Mouse (Mus musculus): ENCODE measurements around the gene Sart3. TPM values are rescaled to one million over a fixed set of nuclear protein-coding genes. Genes with fewer than 3 reads are reported as not detected.

Sart3 gene
- total RNA-seq, 2 experiments from 2014 or later = 9.9 to 26.1 TPM

- ATAC-seq (ENCODE audit: poor library complexity, severe bottlenecking) = no peak
Measured at GRCm38 (mm10) chr5:113728691-113729090, 43.6 kb downstream of the Sart3 start.

DNA sequence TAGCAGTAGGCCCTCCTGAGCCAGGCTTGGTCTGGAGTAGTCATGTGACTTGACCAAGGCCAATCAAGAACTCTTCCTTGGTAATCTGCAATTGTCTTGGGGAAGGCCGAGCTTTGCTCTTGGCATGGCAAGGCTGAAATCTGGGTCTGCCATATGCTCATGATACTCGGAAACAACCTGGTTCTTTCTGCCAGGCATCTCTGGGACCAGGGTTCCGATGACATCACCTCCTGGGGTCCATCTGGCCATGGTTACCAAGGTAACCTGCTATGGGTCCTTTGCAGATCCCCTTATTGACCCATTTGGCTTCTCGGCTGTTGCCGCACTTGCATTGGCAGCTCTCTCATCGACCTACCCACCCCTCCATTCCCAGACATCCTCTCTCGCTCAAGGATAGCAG lies 44.3 kb downstream of the Sart3 start:
- no peak for ATAC-seq (ENCODE audit: poor library complexity, severe bottlenecking)

DNA sequence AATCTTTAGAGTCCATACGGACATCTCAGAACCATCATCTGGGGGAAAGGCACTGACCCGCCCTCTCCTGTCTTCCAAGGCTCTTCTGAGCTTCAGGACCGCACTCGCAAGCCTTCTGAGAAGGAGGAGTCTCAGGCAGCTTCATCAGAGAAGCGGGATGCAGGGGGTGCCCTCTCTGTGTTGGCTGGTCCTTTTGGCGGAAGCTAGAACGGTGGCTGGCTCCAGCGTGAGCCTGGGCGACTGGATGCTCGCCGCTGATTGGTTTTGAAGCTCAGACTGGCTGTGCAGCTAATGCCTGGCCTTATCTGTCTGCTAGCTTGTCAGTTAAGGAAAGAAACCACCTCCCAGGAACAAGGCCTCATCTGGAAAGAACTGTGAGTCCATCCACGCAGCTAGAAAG lies 45.1 kb downstream of the Sart3 start:
- no peak for ATAC-seq (ENCODE audit: poor library complexity, severe bottlenecking)

DNA sequence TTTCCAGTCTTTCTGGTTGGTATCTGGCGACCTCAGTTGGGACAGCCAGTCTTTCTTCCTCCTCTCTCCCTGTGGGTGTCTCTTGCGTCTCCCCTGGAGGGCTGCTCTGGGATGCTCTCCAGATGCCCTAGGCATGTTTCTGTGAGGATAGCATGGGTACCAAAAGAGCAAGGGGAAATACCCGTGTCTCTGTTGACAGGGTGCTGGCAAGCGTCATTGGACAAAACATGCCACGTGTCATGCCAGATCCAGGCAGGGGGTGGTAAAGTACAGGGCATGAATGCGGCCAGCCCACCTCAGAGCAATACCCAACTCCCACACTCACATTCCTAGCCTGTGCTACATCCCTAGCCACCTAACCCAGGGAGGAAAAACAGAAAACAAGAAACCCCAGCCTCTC lies 45.7 kb downstream of the Sart3 start:
- no peak for ATAC-seq (ENCODE audit: poor library complexity, severe bottlenecking)

DNA sequence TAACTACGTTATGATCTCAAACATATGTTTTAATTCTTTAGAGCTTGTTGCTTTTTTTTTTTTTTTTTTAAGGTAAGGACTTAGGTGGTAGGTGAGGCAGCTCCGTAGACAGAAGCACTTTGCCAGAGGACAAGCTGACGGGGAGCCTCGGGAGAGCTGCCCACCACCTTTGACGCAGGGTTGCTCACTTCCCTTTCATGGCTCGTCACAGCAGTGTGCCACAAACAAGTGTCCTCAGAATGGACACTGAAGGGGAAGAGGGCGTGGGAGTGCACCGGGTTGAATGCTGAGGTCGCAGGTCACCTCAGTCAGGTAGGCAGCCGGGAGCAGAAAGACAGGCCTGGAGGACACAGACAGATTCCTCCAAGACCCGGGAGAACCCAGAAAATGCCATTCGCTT lies 46.9 kb downstream of the Sart3 start:
- ATAC-seq (ENCODE audit: poor library complexity, severe bottlenecking) = no peak

GRCm38 (mm10) chr5:113724446-113724845 lies 47.9 kb downstream of the Sart3 start, which contains the start of gene 1700069L16Rik:
Gene 1700069L16Rik, minus strand, starts transcription at chr5:113724772.
- ATAC-seq (ENCODE audit: poor library complexity, severe bottlenecking) = peak; percentile 79

DNA sequence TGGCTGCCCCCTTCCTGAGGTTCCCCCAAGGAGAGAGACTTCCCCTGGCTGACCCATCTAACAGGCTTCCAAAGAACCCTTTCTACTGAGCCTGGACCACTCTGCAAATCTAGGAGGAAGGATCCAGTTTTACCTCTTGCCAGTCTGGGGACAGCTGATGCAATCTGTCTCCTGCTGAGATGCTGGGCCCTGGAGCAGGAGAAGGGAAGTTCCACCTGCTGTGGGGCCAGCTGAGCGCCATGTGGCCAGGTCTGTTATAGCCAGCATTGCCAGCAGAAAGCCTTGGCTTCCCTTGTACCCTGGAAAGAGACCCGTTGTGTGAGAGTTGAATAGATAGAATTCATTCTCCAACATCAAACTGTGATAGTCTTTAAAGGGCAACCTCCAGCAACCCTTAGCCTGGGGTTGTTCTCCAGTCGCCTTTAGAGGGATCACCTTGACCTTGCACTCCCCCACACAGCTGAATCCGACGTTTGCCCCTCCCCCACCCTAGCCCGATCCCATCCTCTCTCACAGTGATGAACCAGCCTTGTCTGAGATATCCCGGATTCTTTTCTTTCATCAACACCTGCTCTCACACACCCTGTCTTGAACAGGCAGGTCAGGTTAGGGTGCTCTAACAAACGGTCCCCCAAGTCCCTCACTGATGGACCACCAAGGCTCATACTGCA lies 48.6 kb downstream of the Sart3 start:
- ATAC-seq (ENCODE audit: poor library complexity, severe bottlenecking) = no peak

DNA sequence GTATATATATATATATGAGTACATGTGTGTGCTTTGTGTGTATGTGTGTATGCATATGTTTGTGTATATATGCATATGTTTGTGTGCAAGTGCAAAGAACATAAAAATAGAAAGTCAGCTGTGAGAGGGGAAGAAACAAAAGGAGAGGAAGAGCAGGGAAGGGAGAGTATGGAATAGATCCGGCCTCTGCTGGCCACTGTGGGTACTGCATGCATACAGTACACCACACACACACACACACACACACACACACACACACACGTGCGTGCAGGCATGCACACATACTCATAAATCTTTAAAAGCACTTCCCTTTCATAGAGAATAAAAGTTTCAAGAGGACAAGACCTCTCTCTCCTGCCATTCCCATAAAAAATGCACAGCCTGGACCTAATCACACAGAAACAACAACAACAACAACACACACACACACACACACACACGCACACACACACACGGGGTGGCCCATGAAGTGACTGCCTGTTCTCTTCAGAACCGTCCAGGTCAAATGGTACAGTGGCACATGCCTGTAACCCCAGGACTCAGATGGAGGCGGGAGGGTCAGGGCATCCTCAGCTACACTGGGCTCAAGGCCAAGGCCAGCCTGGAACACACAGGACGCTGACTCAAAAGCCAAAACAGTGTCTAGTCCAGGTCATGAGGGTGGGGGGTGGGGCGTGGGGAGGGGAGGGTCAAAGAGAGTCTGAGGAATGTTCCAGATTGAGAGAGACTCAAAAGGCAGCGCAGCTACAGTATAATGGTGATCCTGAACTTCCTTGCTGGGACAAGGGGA lies 49.9 kb downstream of the Sart3 start:
- ATAC-seq (ENCODE audit: poor library complexity, severe bottlenecking) = no peak

DNA sequence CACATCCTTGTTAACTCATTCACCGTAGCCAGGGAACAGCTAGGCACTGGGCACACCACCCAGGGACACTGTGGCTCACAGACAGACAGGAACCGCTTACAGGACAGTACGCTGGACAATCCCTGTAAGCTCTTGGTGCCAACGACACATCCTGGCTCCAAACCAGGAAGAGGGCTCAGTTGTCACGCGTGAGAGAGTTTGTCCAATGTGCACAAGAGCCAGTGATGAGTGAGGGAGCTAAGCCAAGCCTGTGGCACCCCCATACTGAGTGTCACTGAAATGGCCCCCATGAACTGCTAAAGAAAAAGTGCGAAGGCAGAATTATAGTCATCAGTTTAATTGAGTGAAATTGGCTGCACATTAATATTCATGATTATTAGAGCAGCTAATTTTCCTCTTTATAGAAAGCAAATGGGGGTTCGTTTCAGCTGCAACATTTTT lies 53.1 kb downstream of the Sart3 start:
- no peak for ATAC-seq (ENCODE audit: poor library complexity, severe bottlenecking)

- ATAC-seq (ENCODE audit: poor library complexity, severe bottlenecking) = no peak
Measured at GRCm38 (mm10) chr5:113716581-113717388, 55.5 kb downstream of the Sart3 start.

DNA sequence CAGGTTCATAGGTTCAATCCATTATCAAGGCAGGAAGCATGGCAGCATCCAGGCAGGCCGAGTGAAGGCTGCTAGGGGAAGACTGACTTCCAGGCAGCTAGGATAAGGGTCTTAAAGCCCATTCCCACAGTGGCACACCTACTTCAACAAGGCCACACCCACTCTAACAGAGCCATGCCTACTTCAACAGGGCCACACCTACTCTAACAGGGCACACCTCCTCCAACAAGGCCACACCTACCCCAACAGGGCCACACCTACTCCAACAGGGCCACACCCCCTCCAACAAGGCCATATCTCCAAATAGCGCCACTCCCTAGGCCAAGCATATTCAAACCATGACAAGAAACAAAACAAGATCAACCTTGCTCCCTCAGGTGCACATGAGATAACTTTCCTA lies 59.4 kb downstream of the Sart3 start:
- ATAC-seq (ENCODE audit: poor library complexity, severe bottlenecking) = no peak

DNA sequence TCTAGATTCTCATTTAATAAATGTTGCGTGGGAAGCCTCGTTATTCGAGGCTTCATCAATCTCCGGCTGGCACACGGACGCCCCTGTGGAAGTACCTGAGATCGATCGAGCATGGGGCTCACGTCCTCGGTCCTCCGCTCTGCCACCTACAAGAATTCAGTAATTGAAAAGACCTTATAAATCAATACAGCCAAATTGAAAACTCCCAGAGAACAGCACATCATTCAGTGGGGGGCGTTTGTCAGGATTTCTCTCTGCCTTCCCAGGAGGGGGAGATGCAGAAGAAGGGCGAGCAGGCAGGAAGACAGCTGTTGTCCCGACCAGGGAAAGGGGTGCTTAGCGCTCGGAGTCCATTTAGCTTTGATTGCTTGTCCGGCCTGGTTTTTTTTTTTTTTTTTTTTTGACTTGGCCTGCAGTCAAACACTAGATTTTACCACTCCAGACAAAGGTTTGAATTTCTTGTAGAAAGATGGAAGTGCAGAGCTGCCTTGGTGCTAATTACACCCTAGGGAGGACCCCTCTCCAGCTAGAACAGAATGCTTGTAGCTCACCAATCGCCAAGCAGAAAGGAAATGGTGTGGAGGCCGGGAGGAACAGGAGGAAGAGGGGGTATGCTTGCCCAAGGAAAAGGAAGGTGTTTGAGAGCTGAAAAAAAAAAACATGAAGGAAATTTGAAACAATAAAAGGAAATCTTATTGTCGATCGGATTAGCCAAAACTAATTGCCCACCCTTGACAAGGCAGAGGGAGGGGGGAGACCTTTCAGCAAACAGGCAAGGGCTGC lies 68.3 kb downstream of the Sart3 start:
- no peak for ATAC-seq (ENCODE audit: poor library complexity, severe bottlenecking)

DNA sequence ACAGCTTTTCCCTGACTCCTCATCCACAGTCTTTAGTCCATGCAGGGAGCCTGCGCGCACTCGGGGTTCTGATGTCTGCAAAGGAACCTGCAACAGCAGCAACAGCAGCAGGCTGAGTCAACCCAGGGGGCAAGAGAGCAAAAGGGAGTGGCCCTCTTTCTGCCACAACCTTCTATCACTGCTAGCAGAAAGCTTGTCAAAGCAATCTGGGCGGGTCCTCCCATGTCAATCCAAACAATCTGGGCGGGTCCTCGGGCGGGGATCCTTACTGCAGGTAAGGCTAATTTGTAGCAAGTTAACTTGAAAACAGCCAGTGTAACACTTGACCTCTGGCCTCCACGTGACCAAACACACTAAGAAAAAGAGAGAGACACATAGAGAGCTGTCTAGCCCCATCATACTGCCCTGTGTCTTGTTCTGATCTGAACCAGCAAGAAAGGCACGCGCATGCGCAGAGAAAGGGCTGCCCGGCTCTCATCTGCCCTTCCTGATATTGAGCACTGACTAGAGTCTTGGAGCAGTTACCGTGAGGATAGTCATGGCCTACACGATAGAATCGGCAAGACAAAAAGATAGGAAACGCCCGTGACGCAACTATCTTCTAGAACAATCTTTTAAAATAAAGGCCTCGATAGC lies 71.8 kb downstream of the Sart3 start:
- no peak for ATAC-seq (ENCODE audit: poor library complexity, severe bottlenecking)

GRCm38 (mm10) chr5:113694415-113694814 lies 77.9 kb downstream of the Sart3 start:
- no peak for ATAC-seq (ENCODE audit: poor library complexity, severe bottlenecking)

- ATAC-seq (ENCODE audit: poor library complexity, severe bottlenecking) = no peak
Measured at GRCm38 (mm10) chr5:113694000-113694399, 78.3 kb downstream of the Sart3 start.

- ATAC-seq (ENCODE audit: poor library complexity, severe bottlenecking) = no peak
Measured at GRCm38 (mm10) chr5:113693196-113693755, 79.0 kb downstream of the Sart3 start.

Data from megakaryocyte, adult 5-6 weeks (primary cell).